Comparison of ENCODE assay signal across 8 mouse cellular contexts in the genomic region with DNA sequence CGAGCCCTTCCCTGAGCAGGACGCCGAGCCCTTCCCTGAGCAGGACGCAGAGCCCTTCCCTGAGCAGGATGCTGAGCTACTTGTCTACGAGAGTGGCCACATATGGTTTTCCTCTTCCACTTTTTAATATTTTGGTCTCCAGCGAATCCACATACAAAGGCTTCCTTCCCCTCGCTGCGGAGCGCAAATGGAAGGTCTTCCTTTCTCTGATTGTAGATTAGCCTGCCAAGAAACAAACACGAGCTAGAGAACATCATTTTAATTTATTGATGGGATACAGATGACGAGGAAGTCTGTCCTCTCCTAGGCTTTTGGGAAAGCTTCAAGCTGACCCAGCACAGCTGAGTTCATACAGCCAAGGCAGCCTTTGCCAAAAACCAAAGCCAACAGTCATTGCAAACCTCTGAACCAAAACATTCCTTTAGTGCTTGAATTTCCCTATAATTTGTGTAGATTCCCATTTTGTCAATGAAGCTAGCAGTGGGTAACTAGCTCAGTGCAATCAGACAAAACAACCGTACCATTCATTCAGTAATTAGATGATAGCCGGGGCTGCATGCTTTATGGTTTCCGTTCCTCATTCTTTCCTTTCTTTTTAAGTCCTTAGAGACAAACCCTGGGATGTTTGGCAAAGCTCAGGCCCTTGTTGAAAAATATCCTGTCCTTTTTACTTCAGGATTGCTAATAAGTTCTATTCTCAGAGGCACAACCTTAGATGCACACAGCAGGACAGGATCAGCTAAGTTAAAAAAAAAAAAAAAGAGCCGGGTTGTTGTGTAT.
DNase-seq lines count a peak whose midpoint lies in the region; ATAC-seq lines count a peak whose summit lies in the region.

No protein-coding gene starts in this region.

- no peak overlapping the region for H3K9ac ChIP-seq in hindbrain, embryonic 14.5 days
- H3K9ac ChIP-seq in hindbrain, embryonic 11.5 days (ENCODE audit: low read depth, low read length) = no peak overlapping the region
- H3K9ac ChIP-seq in intestine, embryonic 14.5 days (ENCODE audit: low read length) = no peak overlapping the region

- no peak overlapping the region for H3K4me3 ChIP-seq in hindbrain, embryonic 14.5 days (replicated peaks; ENCODE audit: low read length)
- no peak overlapping the region for H3K4me3 ChIP-seq in hindbrain, embryonic 11.5 days (ENCODE audit: low read depth, low read length)
- H3K4me3 ChIP-seq in intestine, embryonic 14.5 days (ENCODE audit: low read depth, low read length) = no peak overlapping the region

- no peaks in the 10 kb centered on the region for H3K9me3 ChIP-seq in hindbrain, embryonic 14.5 days (ENCODE audit: control insufficient read depth, low read length)
- no peaks in the 10 kb centered on the region for H3K9me3 ChIP-seq in hindbrain, embryonic 11.5 days (ENCODE audit: control insufficient read depth, low read length)
- no peaks in the 10 kb centered on the region for H3K9me3 ChIP-seq in intestine, embryonic 14.5 days (ENCODE audit: control insufficient read depth, low read length)

- no peak for DNase-seq in hindbrain, embryonic 14.5 days (ENCODE audit: low spot score)
- DNase-seq in hindbrain, embryonic 11.5 days (ENCODE audit: low spot score) = no peak
- peak; percentile 57 for DNase-seq in fibroblast of lung, adult 2 months (ENCODE audit: low read depth)
- DNase-seq in intestine, embryonic 14.5 days (ENCODE audit: low spot score) = peak; percentile 55
- DNase-seq in lung, postnatal 10 days = peak; percentile 26
- DNase-seq in frontal cortex, postnatal 10 days (ENCODE audit: low spot score in 2 of 2) = no peak
- DNase-seq in c-Kit-positive CD71-positive TER-119-positive erythroid progenitor cells, embryonic 14.5 days (ENCODE audit: low spot score) = no peak

- H3K27ac ChIP-seq in hindbrain, embryonic 14.5 days = peak overlapping the region; percentile 32; the same call in 1 of the 2 replicates
- H3K27ac ChIP-seq in hindbrain, embryonic 11.5 days (ENCODE audit: low read depth, low read length) = no peak overlapping the region
- peak overlapping the region; percentile 86 for H3K27ac ChIP-seq in intestine, embryonic 14.5 days (ENCODE audit: low read depth)

- H3K4me2 ChIP-seq in hindbrain, embryonic 14.5 days (replicated peaks) = no peak overlapping the region
- H3K4me2 ChIP-seq in hindbrain, embryonic 11.5 days (replicated peaks; ENCODE audit: low read depth, low read length) = no peak overlapping the region
- H3K4me2 ChIP-seq in intestine, embryonic 14.5 days (ENCODE audit: low read length) = no peak overlapping the region

- no peaks in the 10 kb centered on the region for H3K36me3 ChIP-seq in hindbrain, embryonic 14.5 days (replicated peaks; ENCODE audit: control insufficient read depth, insufficient read depth)
- no peaks in the 10 kb centered on the region for H3K36me3 ChIP-seq in hindbrain, embryonic 11.5 days (ENCODE audit: control insufficient read depth, insufficient read depth, low read length)
- no peaks in the 10 kb centered on the region for H3K36me3 ChIP-seq in intestine, embryonic 14.5 days (ENCODE audit: control insufficient read depth, insufficient read depth, low read length)

- no peaks in the 10 kb centered on the region for H3K27me3 ChIP-seq in hindbrain, embryonic 14.5 days (ENCODE audit: control insufficient read depth, insufficient read depth, low read length)
- no peaks in the 10 kb centered on the region for H3K27me3 ChIP-seq in hindbrain, embryonic 11.5 days (ENCODE audit: control insufficient read depth, insufficient read depth, low read length)
- H3K27me3 ChIP-seq in intestine, embryonic 14.5 days (replicated peaks; ENCODE audit: control insufficient read depth, insufficient read depth, low read length) = no peaks in the 10 kb centered on the region

- ATAC-seq in hindbrain, embryonic 14.5 days (ENCODE audit: low FRiP score) = peak; percentile 75; the same call in 1 of the 2 replicates
- no peak for ATAC-seq in hindbrain, embryonic 11.5 days (ENCODE audit: low FRiP score)
- peak; percentile 85 for ATAC-seq in intestine, embryonic 14.5 days (replicated peaks; ENCODE audit: low FRiP score, low TSS enrichment, low read depth)
- no peak for ATAC-seq in megakaryocyte, adult 5-6 weeks (ENCODE audit: poor library complexity, severe bottlenecking)

- WGBS in hindbrain, embryonic 14.5 days = 67% methylated on average over 15 of the region's 15 CpGs
- 76% methylated on average over 15 of the region's 15 CpGs for WGBS in hindbrain, embryonic 11.5 days
- 31% methylated on average over 15 of the region's 15 CpGs for WGBS in intestine, embryonic 14.5 days

- no peaks in the 10 kb centered on the region for H3K4me1 ChIP-seq in hindbrain, embryonic 14.5 days (replicated peaks; ENCODE audit: control insufficient read depth, insufficient read depth, low read length)
- no peaks in the 10 kb centered on the region for H3K4me1 ChIP-seq in hindbrain, embryonic 11.5 days (replicated peaks; ENCODE audit: control insufficient read depth, insufficient read depth, low read length)
- H3K4me1 ChIP-seq in intestine, embryonic 14.5 days (replicated peaks; ENCODE audit: control insufficient read depth, insufficient read depth, low read length) = peaks cover 4% of the 10 kb centered on the region; the same call in 1 of the 2 replicates

Comparison
In these comparisons a context has a peak if more than half of its experiments do, and no peak if none do; other contexts are left out.
1. ATAC-seq: peak in hindbrain, embryonic 14.5 days (single experiment) and intestine, embryonic 14.5 days (single experiment); none in hindbrain, embryonic 11.5 days (single experiment) and megakaryocyte, adult 5-6 weeks (single experiment).
2. DNase-seq: peak in fibroblast of lung, adult 2 months (single experiment), intestine, embryonic 14.5 days (single experiment) and lung, postnatal 10 days (single experiment); none in hindbrain, embryonic 14.5 days (single experiment), hindbrain, embryonic 11.5 days (single experiment), frontal cortex, postnatal 10 days (0 of 2) and c-Kit-positive CD71-positive TER-119-positive erythroid progenitor cells, embryonic 14.5 days (single experiment).